Mouse (Mus musculus) gastrocnemius, adult 18-20 months (tissue): ENCODE measurements around the gene Cdkn1b. TPM values are rescaled to one million over a fixed set of nuclear protein-coding genes. Genes with fewer than 3 reads are reported as not detected.

Experiments used
- DNase-seq: peaks from one replicate; pipeline ENCODE4 v3.0.0; 2021; ENCODE audit warnings: low spot score
- total RNA-seq, 2 experiments: library from RNA; stranded (reverse); gene quantifications; 2 replicates each; pipeline ENCODE4 v1.2.3; 2021

Cdkn1b gene
- total RNA-seq, 2 experiments from 2014 or later = 32.2 to 34.1 TPM

GRCm38 (mm10) chr6:134968326-134968725, 48.1 kb downstream of the Cdkn1b start:
- DNase-seq = no peak

- DNase-seq = no peak
Observed at GRCm38 (mm10) chr6:134969498-134969897, 49.3 kb downstream of the Cdkn1b start.

- no peak for DNase-seq
Observed at GRCm38 (mm10) chr6:134972096-134972495, 51.9 kb downstream of the Cdkn1b start.

Other genes with a start within 250 kb of the Cdkn1b start
- 10 to 100 TPM; 12.2 to 16.7 TPM for gene Dusp16, start 127.8 kb upstream of the Cdkn1b start, total RNA-seq
- 10 to 100 TPM; 12.4 to 14.2 TPM for gene Crebl2, start 90.2 kb upstream of the Cdkn1b start, total RNA-seq
- gene Gpr19, start 21.8 kb upstream of the Cdkn1b start, total RNA-seq = 1 to 10 TPM; 4.2 to 5.1 TPM
- gene Apold1, start 61.3 kb downstream of the Cdkn1b start, total RNA-seq = 1 to 10 TPM; 1.6 to 4.9 TPM
- gene Ddx47, start 91.2 kb downstream of the Cdkn1b start, total RNA-seq = 10 to 100 TPM; 24.3 to 24.9 TPM
- 1 to 10 TPM in 1 of 2 experiments, under 1 TPM in 1; 0.96 to 1.6 TPM for gene Gprc5a, start 145.2 kb downstream of the Cdkn1b start, total RNA-seq
- gene Gprc5d, start 197.9 kb downstream of the Cdkn1b start, total RNA-seq = not detected